Mouse (Mus musculus) c-Kit-positive CD71-positive TER-119-negative erythroid progenitor cells, embryonic 14.5 days (primary cell): ENCODE measurements around the gene Washc4.
"Not testable (repeated sequence)": the region's sequence is repeated elsewhere in the genome, so short reads cannot be mapped to it uniquely, and the experiment has no call there.

Experiments used
- DNase-seq: peaks from one replicate; pipeline ENCODE4 v3.0.0-alpha.2; 2013; ENCODE audit warnings: low read depth

Washc4 gene

GRCm38 (mm10) chr10:83543439-83544102 lies at the start of gene Washc4:
Gene Washc4 (plus strand): TSS chr10:83543752.
- peak; percentile 81 for DNase-seq

GRCm38 (mm10) chr10:83497321-83497720 lies 46.2 kb upstream of the Washc4 start:
- no peak for DNase-seq

GRCm38 (mm10) chr10:83508962-83509660 lies 34.4 kb upstream of the Washc4 start:
- peak; percentile 10 for DNase-seq

GRCm38 (mm10) chr10:83511304-83511703 lies 32.2 kb upstream of the Washc4 start:
- no peak for DNase-seq

- DNase-seq, result no peak
These were observed 29.8 kb upstream of the Washc4 start for GRCm38 (mm10) chr10:83513736-83514135.

- no peak for DNase-seq
These were observed 22.6 kb upstream of the Washc4 start for GRCm38 (mm10) chr10:83520990-83521389.

- not testable (repeated sequence) for DNase-seq
These were observed 19.3 kb upstream of the Washc4 start for GRCm38 (mm10) chr10:83524238-83524637.

GRCm38 (mm10) chr10:83530384-83530967 lies 13.1 kb upstream of the Washc4 start:
- no peak for DNase-seq

GRCm38 (mm10) chr10:83533258-83533909 lies 10.2 kb upstream of the Washc4 start:
- no peak for DNase-seq

GRCm38 (mm10) chr10:83533910-83534283 lies 9.7 kb upstream of the Washc4 start, which contains the start of gene Aldh1l2:
Gene Aldh1l2 (minus strand): TSS chr10:83534140.
- peak; percentile 28 for DNase-seq

- DNase-seq, result no peak
These were observed 7.1 kb upstream of the Washc4 start for GRCm38 (mm10) chr10:83536436-83536835.

- no peak for DNase-seq
These were observed 4.1 kb upstream of the Washc4 start for GRCm38 (mm10) chr10:83539311-83539980.

- DNase-seq, result no peak
These were observed 3.5 kb upstream of the Washc4 start for GRCm38 (mm10) chr10:83540092-83540491.

GRCm38 (mm10) chr10:83542241-83542640 lies 1.3 kb upstream of the Washc4 start:
- no peak for DNase-seq

GRCm38 (mm10) chr10:83544103-83544479 lies 539 bp downstream of the Washc4 start:
- DNase-seq, result peak; percentile 28

GRCm38 (mm10) chr10:83545341-83545740 lies 1.8 kb downstream of the Washc4 start:
- DNase-seq, result no peak

GRCm38 (mm10) chr10:83563005-83563404 lies 19.5 kb downstream of the Washc4 start:
- DNase-seq, result no peak

GRCm38 (mm10) chr10:83565449-83566441 lies 22.2 kb downstream of the Washc4 start:
- no peak for DNase-seq

- DNase-seq, result no peak
These were observed 47.2 kb downstream of the Washc4 start for GRCm38 (mm10) chr10:83590801-83591200.

- DNase-seq, result no peak
These were observed 49.1 kb downstream of the Washc4 start for GRCm38 (mm10) chr10:83592616-83593015.

GRCm38 (mm10) chr10:83594526-83594925 lies 51.0 kb downstream of the Washc4 start:
- DNase-seq, result no peak
